Mouse (Mus musculus) lung, postnatal 0 days (tissue): ENCODE measurements at regions not wholly inside any gene's neighbourhood (a gene's known extent, or its start where the extent isn't known, plus 50 kb on each side); places are given as distances from the start of the nearest gene placed in this dataset.

Experiments
- CTCF ChIP-seq: IDR thresholded peaks from 2 replicates; pipeline ENCODE4 v1.5.1; 2016; ENCODE audit warnings: antibody characterized with exemption, mild to moderate bottlenecking
- EP300 ChIP-seq: IDR thresholded peaks from 2 replicates; pipeline ENCODE4 v1.6.1; 2016; ENCODE audit warnings: antibody characterized with exemption, mild to moderate bottlenecking, control low read depth

DNA sequence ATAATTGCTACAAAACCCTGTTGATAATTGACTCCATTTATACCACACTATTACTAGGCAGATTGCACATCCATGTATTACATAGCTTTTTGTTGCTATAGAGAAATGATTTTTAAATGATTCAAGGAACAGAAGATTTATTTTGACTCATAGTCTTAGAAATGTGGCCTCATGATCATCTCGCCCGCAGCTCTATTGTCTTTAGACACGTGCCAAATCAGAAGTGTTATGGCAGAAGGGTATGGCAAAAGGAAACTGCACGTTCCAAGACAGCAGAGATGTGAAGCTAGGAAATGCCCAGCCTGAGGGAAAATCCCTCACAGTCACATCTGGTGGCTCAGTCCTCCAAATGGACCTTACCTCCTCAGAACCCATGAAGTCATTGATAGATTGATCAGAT, 585.5 kb upstream of the Adam24 start:
- TF ChIP-seq CTCF, result no peak
- TF ChIP-seq EP300, result no peak
